Mouse (Mus musculus) MEL (cell line): Measurements from ENCODE around the gene Usp37. TPM values are rescaled to one million over a fixed set of nuclear protein-coding genes. Genes with fewer than 3 reads are reported as not detected.

ENCODE experiments used
- DNase-seq: peaks from one replicate; pipeline ENCODE4 v3.0.0; 2011; ENCODE audit warnings: low read depth, low spot score
- H3K27ac ChIP-seq: 2 replicates; pipeline ENCODE4 v1.5.1; 2012; ENCODE audit warnings: low read depth, mild to moderate bottlenecking, control low read depth, low read length, moderate library complexity; ENCODE audit not compliant: control insufficient read depth
- H3K27me3 ChIP-seq, 2 experiments: fragments of 150-350 bp in 1 of 2; sonication (generic) in 1 of 2; 2 replicates each; pipeline ENCODE4 v1.6.1; 2012; ENCODE audit warnings: low read length in 2 of 2, mild to moderate bottlenecking in 2 of 2, improper control_type of control experiment in 1 of 2, moderate library complexity in 1 of 2; ENCODE audit not compliant: insufficient read depth in 2 of 2, control insufficient read depth in 1 of 2
- H3K36me3 ChIP-seq, 2 experiments: 2 replicates each; pipeline ENCODE4 v1.6.1; 2012 to 2014; ENCODE audit warnings: low read length in 2 of 2, improper control_type of control experiment in 1 of 2, inconsistent platforms in 1 of 2, mild to moderate bottlenecking in 1 of 2; ENCODE audit not compliant: insufficient read depth in 2 of 2, control insufficient read depth in 1 of 2
- H3K4me1 ChIP-seq, 2 experiments: fragments of 150-350 bp in 1 of 2; sonication (generic) in 1 of 2; 2 replicates each; pipeline ENCODE4 v1.6.1; 2012; ENCODE audit warnings: low read length in 2 of 2, improper control_type of control experiment in 1 of 2, mild to moderate bottlenecking in 1 of 2; ENCODE audit not compliant: insufficient read depth in 2 of 2, control insufficient read depth in 1 of 2
- H3K4me3 ChIP-seq, 2 experiments: fragments of 150-350 bp in 1 of 2; sonication (generic) in 1 of 2; 2 replicates each; pipeline ENCODE4 v1.5.1; 2012; ENCODE audit warnings: low read depth in 2 of 2, low read length in 2 of 2, mild to moderate bottlenecking in 2 of 2, moderate library complexity in 2 of 2, control low read depth in 1 of 2, improper control_type of control experiment in 1 of 2; ENCODE audit not compliant: control insufficient read depth in 1 of 2, insufficient read depth in 1 of 2
- H3K79me2 ChIP-seq: 2 replicates; pipeline ENCODE4 v1.6.1; 2012; ENCODE audit warnings: mild to moderate bottlenecking, low read length, moderate library complexity; ENCODE audit not compliant: control insufficient read depth, poor library complexity, insufficient read depth
- H3K9ac ChIP-seq: 2 replicates; pipeline ENCODE4 v1.6.1; 2012; ENCODE audit warnings: low read depth, mild to moderate bottlenecking, control low read depth, low read length, moderate library complexity; ENCODE audit not compliant: control insufficient read depth, poor library complexity, severe bottlenecking
- H3K9me3 ChIP-seq: fragments of 150-350 bp; sonication (generic); replicated peaks from 2 replicates; pipeline ENCODE4 v1.6.1; 2012; ENCODE audit warnings: mild to moderate bottlenecking, low read length, improper control_type of control experiment, moderate library complexity; ENCODE audit not compliant: insufficient read depth
- E2F4 ChIP-seq: IDR thresholded peaks from 2 replicates; pipeline ENCODE4 v1.6.1; 2011; ENCODE audit warnings: low read depth, low read length, improper control_type of control experiment, borderline replicate concordance
- ELF1 ChIP-seq: IDR thresholded peaks from 2 replicates; pipeline ENCODE4 v1.6.1; 2014; ENCODE audit warnings: low read depth, mild to moderate bottlenecking, inconsistent platforms, low read length, improper control_type of control experiment, moderate library complexity
- EP300 ChIP-seq, 2 experiments: IDR thresholded peaks; 2 replicates each; pipeline ENCODE4 v1.6.1; 2011; ENCODE audit warnings: improper control_type of control experiment in 2 of 2, low read length in 2 of 2, low read depth in 1 of 2, mild to moderate bottlenecking in 1 of 2
- ETS1 ChIP-seq: IDR thresholded peaks from 2 replicates; pipeline ENCODE4 v1.6.1; 2012; ENCODE audit warnings: low read depth, mild to moderate bottlenecking, inconsistent platforms, low read length, improper control_type of control experiment, moderate library complexity
- GATA1 ChIP-seq: IDR thresholded peaks from 2 replicates; pipeline ENCODE4 v1.6.1; 2011; ENCODE audit warnings: low read depth, low read length, improper control_type of control experiment
- HCFC1 ChIP-seq: IDR thresholded peaks from 2 replicates; pipeline ENCODE4 v1.6.1; 2012; ENCODE audit warnings: low read depth, mild to moderate bottlenecking, inconsistent platforms, low read length, improper control_type of control experiment, moderate library complexity
- KAT2A ChIP-seq: conservative IDR thresholded peaks from 2 replicates; pipeline ENCODE4 v1.6.1; 2012; ENCODE audit warnings: low read depth, low read length, improper control_type of control experiment, inconsistent platforms
- MAFK ChIP-seq: IDR thresholded peaks from 2 replicates; pipeline ENCODE4 v1.6.1; 2011; ENCODE audit warnings: low read depth, mild to moderate bottlenecking, low read length, improper control_type of control experiment, borderline replicate concordance
- MAX ChIP-seq: IDR thresholded peaks from 2 replicates; pipeline ENCODE4 v1.6.1; 2011; ENCODE audit warnings: low read length, improper control_type of control experiment
- MXI1 ChIP-seq: IDR thresholded peaks from 2 replicates; pipeline ENCODE4 v1.6.1; 2011; ENCODE audit warnings: mild to moderate bottlenecking, low read depth, low read length, improper control_type of control experiment
- MYC ChIP-seq: IDR thresholded peaks from 2 replicates; pipeline ENCODE4 v1.6.1; 2011; ENCODE audit warnings: low read depth, mild to moderate bottlenecking, low read length, improper control_type of control experiment, moderate library complexity
- RCOR1 ChIP-seq: IDR thresholded peaks from 2 replicates; pipeline ENCODE4 v1.6.1; 2012; ENCODE audit warnings: low read depth, mild to moderate bottlenecking, inconsistent platforms, low read length, improper control_type of control experiment
- SIN3A ChIP-seq: IDR thresholded peaks from 2 replicates; pipeline ENCODE4 v1.6.1; 2012; ENCODE audit warnings: low read length, improper control_type of control experiment, inconsistent platforms
- SMC3 ChIP-seq: IDR thresholded peaks from 2 replicates; pipeline ENCODE4 v1.6.1; 2011; ENCODE audit warnings: low read depth, low read length, improper control_type of control experiment
- TAL1 ChIP-seq: IDR thresholded peaks from 2 replicates; pipeline ENCODE4 v1.6.1; 2012; ENCODE audit warnings: mild to moderate bottlenecking, inconsistent platforms, low read length, moderate library complexity, mixed read lengths
- TCF12 ChIP-seq: IDR thresholded peaks from 2 replicates; pipeline ENCODE4 v1.6.1; 2014; ENCODE audit warnings: low read depth, mild to moderate bottlenecking, inconsistent platforms, low read length, improper control_type of control experiment, moderate library complexity
- USF1 ChIP-seq: IDR thresholded peaks from 2 replicates; pipeline ENCODE4 v1.6.1; 2014; ENCODE audit warnings: low read depth, mild to moderate bottlenecking, inconsistent platforms, low read length, improper control_type of control experiment, moderate library complexity
- USF2 ChIP-seq, 2 experiments: IDR thresholded peaks; 2 replicates each; pipeline ENCODE4 v1.6.1; 2011 to 2012; ENCODE audit warnings: improper control_type of control experiment in 2 of 2, low read length in 2 of 2, borderline replicate concordance in 1 of 2, inconsistent platforms in 1 of 2, low read depth in 1 of 2, mild to moderate bottlenecking in 1 of 2; ENCODE audit not compliant: insufficient read depth in 1 of 2
- ZC3H11A ChIP-seq: IDR thresholded peaks from 2 replicates; pipeline ENCODE4 v1.6.1; 2012; ENCODE audit warnings: low read depth, mild to moderate bottlenecking, inconsistent platforms, low read length, improper control_type of control experiment
- ZNF384 ChIP-seq: IDR thresholded peaks from 2 replicates; pipeline ENCODE4 v1.6.1; 2012; ENCODE audit warnings: low read depth, mild to moderate bottlenecking, inconsistent platforms, low read length, improper control_type of control experiment
- polyA plus RNA-seq, 2 experiments: library from polyadenylated mRNA; stranded (reverse) in 1 of 2; unstranded in 1 of 2; fragments of >175 nt in 1 of 2; fragments of >200 nt in 1 of 2; gene quantifications; 2 replicates each; pipeline versions ENCODE4 v1.2.1 to v1.2.4; 2012; ENCODE audit warnings: low replicate concordance in 2 of 2, low read depth in 1 of 2; ENCODE audit not compliant: insufficient read length in 2 of 2, insufficient read depth in 1 of 2, missing spikeins in 1 of 2
- total RNA-seq: library from RNA; depleted of rRNA; stranded (reverse); fragments of 300-350 nt; gene quantifications from 2 replicates; pipeline ENCODE4 v1.2.3, GENCODE M21; 2012

Usp37 gene
- total and polyA plus RNA-seq, 3 experiments: 17.8 to 77.6 (median 24.0) TPM

- Histone ChIP-seq H3K36me3 (peaks cover 11 to 39% of the 10 kb centered on the region in 2 experiments), H3K27me3 (no peaks in the 10 kb centered on the region), H3K9ac (no peak overlapping the region), H3K79me2 (no peaks in the 10 kb centered on the region), H3K4me3 (no peak overlapping the region), H3K4me1 (peaks cover 3 to 32% of the 10 kb centered on the region in 2 experiments; a peak in 3 of 4 replicates), H3K9me3 (no peaks in the 10 kb centered on the region), H3K27ac (no peak overlapping the region)
- peak; percentile 76 for DNase-seq
- no peak for TF ChIP-seq MXI1
- peak; percentile 41 to 45; a peak in 2 of 4 replicates for TF ChIP-seq USF2 (IDR thresholded peaks at IDR 0.05; ENCODE audit: borderline replicate concordance in 1 of 2, insufficient read depth in 1 of 2, low read depth in 1 of 2, low read length in 2 of 2)
- peak; percentile 89 for TF ChIP-seq USF1
- peak; percentile 80 for TF ChIP-seq MAX
- TF ChIP-seq, all 39 proteins: peak for 3
Measured at GRCm38 (mm10) chr1:74437702-74438427, 106.2 kb downstream of the Usp37 start.

- Histone ChIP-seq H3K27ac (peak overlapping the region; percentile 66), H3K4me1 (peaks cover 3 to 32% of the 10 kb centered on the region in 2 experiments; a peak in 3 of 4 replicates), H3K9me3 (no peaks in the 10 kb centered on the region), H3K9ac (no peak overlapping the region), H3K36me3 (peaks cover 4 to 38% of the 10 kb centered on the region in 2 experiments; a peak in 3 of 4 replicates), H3K79me2 (no peaks in the 10 kb centered on the region)
- TF ChIP-seq RCOR1 (peak; percentile 84), MAX (peak; percentile 75; the same call in 1 of the 2 replicates), MYC (peak; percentile 50; the same call in 1 of the 2 replicates), SIN3A (0 out of 2 replicates have a peak, but pooled peaks have one; percentile 52), KAT2A (no peak), TAL1 (peak; percentile 65), ZNF384 (peak; percentile 67; the same call in 1 of the 2 replicates), MAFK (no peak), SMC3 (no peak), TCF12 (peak; percentile 53), EP300 (IDR thresholded peaks at IDR 0.05; ENCODE audit: low read depth in 1 of 2, low read length in 2 of 2) (peak; percentile 53 to 61; a peak in 3 of 4 replicates), GATA1 (peak; percentile 63), HCFC1 (0 out of 2 replicates have a peak, but pooled peaks have one; percentile 25), ZC3H11A (0 out of 2 replicates have a peak, but pooled peaks have one; percentile 2), ELF1 (peak; percentile 42; the same call in 1 of the 2 replicates), MXI1 (peak; percentile 65), ETS1 (peak; percentile 34; the same call in 1 of the 2 replicates), E2F4 (no peak)
- TF ChIP-seq, all 39 proteins: peak for 14
- DNase-seq: peak; percentile 87
- H3K4me3 ChIP-seq: no peak overlapping the region
- no peaks in the 10 kb centered on the region for H3K27me3 ChIP-seq
Measured at GRCm38 (mm10) chr1:74435563-74435962, 108.5 kb downstream of the Usp37 start.
